Mouse (Mus musculus) granulocyte monocyte progenitor cell, adult 5-6 weeks (primary cell): ENCODE measurements around the gene Aimp2. TPM values are rescaled to one million over a fixed set of nuclear protein-coding genes. Genes with fewer than 3 reads are reported as not detected.
A peak's percentile ranks its signal among the peaks of the same experiment; 100 is the strongest.

Source experiments
- ATAC-seq: replicated peaks from 2 replicates; pipeline ENCODE4 v1.8.0; 2016; ENCODE audit warnings: mild to moderate bottlenecking, moderate TSS enrichment, inconsistent platforms; ENCODE audit not compliant: poor library complexity, severe bottlenecking
- total RNA-seq, 2 experiments: library from RNA; stranded (forward) in 1 of 2; stranded (reverse) in 1 of 2; fragments of 200-712, 200-1000 nt in 1 of 2; fragments of >200 nt in 1 of 2; fragmentation: Nextera tagmentation in 1 of 2; gene quantifications; 2 replicates each; pipeline ENCODE4 v1.2.3; 2014 to 2017

Aimp2 gene
- total RNA-seq (2014; fragmentation: Nextera tagmentation): 30.0 and 72.5 TPM in 2 replicates
- 101 and 115 TPM in 2 replicates for total RNA-seq (2017)

DNA sequence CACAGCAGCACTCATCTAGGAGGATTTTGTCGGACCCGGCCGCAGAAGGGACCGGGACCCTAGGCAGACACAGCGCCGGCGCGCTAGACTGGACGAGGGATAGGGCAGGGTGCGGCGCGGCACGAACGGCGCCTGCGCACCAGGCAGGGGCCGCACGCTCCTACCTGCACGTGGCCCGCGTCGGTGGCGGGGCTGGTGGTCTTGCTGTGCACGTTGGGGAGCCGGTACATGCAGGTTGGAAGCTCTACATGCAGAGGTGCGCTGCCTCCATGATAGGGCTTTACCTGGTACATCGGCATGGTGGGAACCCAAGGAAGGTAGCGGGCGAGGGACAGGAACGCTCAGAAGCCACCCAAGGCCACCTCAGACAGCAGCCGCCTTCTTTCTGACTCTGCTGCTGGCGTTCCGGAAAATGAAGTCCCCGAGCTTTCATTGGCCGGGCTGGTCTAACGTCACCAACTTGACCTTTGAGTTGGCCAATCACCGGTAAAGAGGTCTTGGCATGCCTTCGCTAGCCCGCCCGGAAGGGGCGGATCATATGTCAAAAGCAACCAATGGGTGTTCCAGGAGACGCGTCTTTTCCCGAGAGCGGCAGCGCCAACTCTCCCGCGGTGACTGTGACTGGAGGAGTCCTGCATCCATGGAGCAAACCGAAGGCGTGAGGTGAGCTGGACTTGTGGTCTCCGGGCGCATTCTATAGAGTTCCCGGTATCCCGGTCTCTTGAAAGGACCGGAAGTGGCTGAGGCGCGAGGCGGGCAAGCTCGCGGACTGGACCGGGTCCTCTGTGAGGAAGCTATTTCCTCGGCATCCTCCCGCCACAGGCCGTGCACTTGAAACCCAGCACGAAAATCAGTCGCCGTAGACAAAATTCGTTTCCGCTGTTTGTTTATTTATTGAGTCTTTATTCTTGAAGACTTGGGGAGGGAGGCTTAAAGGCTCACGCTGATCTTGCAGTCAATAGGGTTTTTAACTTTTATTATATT is at the start of gene Aimp2, which contains the start of gene Pms2:
TSS of gene Aimp2 (minus strand) at position 431 of the 984 bp plus-strand sequence.
TSS of gene Pms2 (plus strand) at position 548 of the 984 bp plus-strand sequence.
- ATAC-seq: peak; percentile 95

DNA sequence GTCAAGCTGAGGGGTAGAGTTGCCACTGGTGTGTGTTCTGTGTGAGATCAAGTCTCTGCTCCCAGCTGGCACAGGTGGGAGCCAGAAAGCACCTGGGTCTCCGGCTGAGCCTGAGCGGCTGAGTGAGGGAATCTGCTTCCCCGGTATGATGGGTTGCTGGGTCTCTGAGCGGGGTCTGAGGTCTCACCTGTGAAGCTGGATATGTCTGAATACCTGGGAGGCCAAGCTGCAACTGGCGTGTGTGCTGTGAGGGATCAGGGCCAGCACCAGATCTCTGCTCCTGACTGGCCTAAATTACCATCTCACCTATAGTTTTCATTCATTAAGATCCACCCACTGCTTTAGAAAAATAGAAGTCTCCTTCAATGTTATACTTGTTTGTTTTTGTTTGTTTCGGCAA is 47.5 kb upstream of the Aimp2 start:
- no peak for ATAC-seq

DNA sequence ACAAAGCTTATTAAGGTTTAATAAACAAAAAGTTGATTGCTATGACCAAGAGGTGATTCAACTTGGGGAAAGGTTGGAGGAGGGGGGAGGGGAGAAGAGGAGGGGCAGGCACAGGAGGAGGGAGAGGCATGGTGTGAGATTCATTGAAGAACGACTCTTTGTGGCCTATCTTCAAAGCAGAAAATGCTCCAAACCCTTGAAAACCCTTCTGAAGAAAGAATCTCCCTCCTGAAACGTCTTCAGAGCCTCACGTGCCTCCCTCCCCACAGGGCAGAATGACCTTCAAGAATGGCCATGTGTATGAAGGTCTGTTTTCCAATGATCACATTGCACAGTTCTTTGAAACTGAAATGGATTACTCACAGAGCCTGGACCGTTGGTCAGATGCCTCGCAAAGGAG is 40.4 kb upstream of the Aimp2 start:
- ATAC-seq: no peak

DNA sequence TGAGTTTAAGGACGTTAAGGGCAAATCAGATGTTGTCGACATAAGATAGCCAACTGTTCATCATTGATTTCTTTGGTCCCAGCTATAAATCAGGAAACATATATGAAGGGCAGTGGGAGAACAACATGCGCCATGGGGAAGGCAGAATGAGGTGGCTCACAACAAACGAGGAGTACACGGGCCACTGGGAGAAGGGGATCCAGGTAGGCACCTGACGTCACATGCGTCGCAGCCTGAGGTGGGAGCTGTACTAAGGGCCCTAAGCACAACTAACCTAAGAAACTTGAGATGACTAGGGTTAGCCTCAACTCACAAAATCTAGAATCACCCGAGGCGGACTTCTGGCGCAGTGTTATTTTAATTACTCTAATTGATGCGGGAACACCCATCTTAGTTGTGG is 38.7 kb upstream of the Aimp2 start:
- ATAC-seq: no peak

DNA sequence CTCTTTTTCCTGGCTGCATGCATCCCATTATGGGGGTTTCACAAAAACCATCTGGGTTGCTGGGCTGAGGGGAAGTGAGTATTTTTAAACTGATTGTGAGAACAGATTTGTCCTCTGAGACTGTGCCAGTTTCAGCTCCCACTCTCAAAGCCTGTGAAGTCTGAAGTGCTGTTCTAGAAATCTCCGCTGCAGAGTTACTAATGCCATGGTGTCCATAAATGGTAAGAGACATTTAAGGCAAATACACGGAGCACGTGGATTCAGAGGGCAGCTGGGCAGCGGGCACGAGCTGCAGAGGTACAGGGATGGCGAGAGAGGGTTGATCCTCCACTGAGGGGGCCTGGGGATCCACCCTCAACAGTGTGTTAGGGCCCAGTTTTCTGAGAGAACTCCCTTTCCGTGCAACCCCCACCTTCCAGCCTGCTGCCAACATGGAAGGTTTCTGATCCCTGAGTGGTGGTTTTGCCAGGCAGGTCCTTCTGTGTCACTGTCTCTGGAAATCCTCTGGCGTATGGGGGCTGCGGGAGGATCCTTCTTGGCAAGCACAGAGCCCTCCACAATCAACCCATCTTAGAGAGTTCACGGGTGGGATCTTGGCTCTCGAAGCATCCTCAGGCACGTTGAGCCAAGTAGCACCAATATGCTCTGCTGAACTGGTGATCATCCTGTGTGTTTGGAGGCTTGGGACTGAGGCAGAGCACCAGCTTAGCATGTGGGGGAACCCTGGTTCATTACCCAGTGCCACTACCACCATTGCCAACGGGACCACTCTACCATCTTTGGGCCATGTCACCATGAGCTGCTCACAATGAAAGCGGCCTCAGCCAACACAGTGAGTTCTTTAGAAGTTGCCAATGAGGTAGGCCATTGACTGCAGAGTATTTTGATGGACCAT is 33.8 kb upstream of the Aimp2 start:
- no peak for ATAC-seq

DNA sequence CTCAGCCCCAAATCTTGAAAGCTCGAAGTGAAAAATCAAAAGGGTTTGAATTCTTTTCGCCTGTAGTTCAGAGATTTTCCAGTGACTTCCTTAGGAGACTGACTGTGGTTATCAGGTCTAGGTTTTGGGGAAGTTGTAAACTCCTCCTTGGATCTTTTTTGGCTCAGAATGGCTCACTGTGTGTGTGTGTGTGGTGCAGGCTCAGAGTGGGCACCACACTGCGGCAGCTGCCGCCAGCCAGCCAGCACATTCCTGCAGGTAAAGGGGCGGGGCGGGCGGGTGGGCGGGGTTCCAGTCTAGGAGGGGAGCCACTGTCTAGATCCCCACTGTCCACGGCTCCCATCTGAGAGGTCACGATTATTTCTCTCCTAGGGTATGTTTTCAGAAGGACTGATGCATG is 31.9 kb upstream of the Aimp2 start:
- ATAC-seq: peak; percentile 67

DNA sequence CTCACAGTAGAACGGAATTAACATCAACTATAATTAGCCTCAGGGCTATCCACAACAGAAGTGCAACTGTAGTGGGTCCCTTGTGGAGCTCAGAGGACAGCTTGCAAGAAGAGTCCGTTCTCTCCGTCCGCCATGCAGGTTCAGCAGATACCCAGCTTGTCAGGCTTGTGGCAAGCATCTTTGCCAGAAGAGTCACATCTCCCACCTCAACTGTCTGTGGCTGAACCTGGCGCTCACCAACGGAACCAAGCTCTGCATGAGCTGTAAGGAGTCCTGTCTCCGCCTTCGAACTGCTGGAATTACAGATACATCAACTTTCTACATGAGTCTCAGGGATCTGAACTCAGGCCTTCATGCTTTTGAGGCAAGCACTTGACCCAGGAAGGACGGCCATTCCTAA is 26.5 kb upstream of the Aimp2 start:
- no peak for ATAC-seq

DNA sequence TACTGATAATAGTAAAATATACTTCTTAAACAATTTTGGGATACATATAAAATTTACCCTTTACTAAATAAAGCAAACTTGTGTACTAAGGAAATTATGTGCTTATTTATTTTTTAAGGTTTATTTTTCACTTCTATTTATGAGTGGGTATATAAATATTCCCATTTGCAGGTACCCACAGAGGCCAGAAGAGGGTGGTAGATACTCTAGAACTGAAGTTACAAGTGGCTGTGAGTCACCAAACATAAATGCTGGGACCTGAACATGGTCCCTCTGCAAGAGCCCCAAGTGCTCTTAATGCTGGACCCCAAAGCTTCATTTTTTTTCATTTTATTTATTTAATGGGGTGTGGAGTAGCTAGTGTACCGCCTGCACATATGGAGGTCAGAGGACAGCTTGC is 24.2 kb upstream of the Aimp2 start:
- ATAC-seq: no peak

DNA sequence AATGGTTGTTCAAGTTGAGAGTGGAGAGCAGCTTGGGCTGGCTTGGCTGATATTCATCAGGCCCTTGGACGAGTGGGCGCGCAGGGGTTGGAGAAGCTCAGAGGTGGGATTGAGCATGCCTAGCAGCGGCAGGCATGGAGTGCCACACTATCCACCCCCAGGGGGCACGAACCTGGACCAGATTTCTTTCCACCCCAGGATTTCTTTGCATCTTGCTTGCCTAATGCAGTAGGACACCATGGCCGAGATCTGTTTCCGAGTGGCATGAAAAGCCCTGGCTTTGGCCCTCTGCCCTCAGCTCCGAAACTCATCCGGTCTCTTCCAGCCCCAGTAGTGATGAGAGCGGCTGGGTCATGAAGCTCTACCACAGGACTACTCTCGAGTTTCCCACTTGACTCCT is 23.8 kb upstream of the Aimp2 start:
- no peak for ATAC-seq

DNA sequence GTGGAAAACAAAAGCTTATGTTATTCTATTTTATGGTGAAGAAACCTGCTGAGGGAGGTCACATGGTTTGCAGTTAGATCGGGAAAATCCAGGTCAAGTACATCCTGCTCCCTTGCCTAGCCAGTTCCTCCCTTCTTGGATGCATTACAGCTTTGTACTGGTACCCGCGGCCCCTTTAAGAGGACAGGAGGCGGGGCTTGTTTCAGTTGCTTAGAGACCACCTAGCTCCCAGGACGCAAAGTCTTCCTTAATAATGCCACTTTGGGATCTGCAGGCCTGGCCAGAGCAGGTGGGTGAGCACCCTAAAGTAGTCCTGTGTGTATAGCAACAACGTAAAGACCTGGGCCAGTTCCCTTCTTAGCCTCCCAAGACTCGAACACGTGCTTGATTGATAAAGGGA is 23.2 kb upstream of the Aimp2 start, which contains the start of gene Rsph10b:
TSS of gene Rsph10b (plus strand) at position 205 of the 400 bp plus-strand sequence.
- no peak for ATAC-seq

DNA sequence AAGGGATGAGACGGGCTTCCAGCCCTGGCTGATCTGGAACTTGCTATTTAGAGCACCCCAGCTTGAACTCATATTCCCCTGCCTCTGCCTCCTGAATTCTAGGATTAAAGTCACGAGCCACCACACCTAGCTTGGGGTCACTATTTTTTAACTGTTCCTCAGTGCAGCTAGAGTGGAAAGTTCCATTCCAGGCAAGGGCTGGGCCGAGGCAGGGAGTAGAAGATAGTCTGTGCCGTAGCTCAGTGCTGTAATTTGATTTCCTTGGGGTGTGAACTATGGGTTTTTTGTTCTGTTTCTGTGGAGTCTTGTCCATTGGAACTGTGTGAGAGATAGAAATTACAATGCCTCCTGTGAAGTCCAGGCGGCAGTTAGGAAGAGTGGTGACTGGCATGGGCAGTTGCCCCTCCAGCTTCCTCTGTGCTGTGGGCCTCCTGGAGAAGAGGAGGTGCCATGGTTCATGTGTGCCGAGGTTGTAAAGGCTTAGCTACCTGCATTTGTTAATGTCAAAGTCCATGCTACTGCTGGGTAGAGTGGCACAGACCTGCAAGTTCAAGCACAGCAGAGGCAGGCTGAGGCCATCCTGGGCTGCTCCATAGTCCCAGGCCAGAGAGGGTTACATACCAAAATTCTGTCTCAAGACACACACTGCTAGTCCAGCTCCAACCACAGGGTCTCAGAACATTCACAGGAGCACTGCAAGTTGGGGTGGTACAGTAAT is 22.4 kb upstream of the Aimp2 start:
- ATAC-seq: no peak

DNA sequence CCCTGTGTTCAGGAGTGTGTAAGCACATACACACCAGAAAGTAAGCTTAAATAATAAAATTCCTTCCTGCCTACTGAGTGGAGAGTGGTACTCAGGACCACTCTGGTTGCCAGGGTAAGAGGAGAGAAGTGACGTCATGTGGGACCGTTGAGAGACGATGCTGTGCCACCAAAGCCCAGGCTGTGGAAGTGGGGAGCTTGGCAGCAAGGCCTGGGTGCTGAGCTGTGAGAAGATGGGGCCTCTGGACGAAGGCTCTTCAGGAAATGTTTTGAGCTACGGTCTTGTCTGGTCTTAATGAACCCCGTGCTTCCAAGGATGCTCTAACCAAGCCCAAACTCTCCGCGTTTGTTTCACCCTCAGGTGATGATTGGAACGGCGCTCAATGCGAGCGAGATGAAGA is 21.0 kb upstream of the Aimp2 start:
- ATAC-seq: no peak

DNA sequence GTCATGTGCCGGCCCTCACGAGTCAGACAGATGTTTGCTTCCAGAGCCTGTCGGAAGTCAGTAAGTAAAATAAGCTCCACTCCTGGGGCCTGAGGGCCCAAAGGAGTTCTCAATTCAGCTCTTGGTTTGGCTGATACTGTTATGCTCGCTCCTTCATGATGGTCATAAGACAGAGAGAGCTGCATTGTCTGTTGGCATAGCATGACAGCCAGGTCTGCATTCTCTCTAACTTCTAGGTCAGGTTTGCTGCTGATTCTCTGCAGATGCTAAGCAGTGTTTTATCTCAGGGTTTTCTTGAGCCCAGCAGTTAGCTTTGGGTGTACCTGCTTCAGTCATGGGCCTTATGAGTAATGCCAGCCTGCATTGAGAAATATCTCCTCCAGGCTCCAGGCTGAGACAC is 19.6 kb upstream of the Aimp2 start:
- no peak for ATAC-seq

DNA sequence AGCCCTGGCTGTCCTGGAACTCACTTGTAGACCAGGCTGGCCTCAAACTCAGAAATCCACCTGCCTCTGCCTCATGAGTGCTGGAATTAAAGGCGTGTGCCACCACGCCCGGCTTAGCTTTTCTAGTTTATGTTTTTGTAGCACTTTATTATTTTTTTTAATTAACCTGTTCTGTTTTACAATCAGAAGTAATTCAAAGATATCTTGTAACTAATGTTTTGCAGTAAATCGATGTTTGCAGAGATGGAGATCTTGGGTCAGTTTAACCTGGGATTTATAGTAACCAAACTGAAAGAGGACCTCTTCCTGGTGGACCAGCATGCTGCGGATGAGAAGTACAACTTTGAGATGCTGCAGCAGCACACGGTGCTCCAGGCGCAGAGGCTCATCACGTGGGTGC is 18.2 kb upstream of the Aimp2 start, which contains the start of gene Gm42421:
TSS of gene Gm42421 (plus strand) at position 301 of the 400 bp plus-strand sequence.
- ATAC-seq: no peak

DNA sequence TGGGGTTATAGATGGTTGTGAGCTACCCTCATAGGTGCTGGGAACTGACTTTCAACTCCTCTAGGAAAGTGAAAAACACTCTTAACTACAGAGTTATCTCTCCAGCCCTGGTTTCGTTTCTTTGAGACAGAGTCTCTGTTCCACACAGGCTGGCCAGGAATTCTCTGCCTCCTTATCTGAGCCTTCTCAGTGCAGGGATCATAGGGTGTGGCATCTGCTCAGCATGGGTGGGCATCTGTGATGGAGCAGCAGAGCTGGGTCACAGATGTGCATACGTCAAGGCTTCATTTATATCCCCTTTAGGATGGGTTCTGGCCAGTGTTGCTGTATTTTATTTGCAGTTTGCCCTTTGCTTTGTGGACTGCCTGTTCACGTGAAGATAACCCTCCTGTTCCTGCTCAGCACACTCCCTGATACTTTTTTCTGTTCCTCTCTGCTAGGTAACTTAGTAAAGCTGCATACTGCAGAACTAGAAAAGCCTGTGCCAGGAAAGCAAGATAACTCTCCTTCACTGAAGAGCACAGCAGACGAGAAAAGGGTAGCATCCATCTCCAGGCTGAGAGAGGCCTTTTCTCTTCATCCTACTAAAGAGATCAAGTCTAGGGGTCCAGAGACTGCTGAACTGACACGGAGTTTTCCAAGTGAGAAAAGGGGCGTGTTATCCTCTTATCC is 15.3 kb upstream of the Aimp2 start:
- no peak for ATAC-seq

DNA sequence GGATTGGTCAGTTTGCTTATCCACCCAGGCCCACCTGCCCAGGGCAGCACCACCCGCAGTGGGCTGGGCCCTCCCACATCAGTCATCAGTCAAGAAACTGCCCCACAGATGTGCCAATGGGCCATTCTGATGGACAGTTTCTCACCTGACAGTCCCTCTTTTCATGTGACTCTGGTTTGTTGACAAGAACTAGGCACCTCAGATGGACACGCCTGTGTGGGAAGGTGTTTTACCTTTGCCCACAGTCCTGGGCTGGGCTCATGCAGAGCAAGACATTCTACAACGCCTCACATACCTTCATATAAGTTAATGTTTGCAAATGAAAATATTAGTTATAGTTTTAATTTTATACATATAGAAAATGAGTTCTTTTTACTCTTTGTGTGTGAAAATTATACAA is 8.5 kb upstream of the Aimp2 start:
- no peak for ATAC-seq

DNA sequence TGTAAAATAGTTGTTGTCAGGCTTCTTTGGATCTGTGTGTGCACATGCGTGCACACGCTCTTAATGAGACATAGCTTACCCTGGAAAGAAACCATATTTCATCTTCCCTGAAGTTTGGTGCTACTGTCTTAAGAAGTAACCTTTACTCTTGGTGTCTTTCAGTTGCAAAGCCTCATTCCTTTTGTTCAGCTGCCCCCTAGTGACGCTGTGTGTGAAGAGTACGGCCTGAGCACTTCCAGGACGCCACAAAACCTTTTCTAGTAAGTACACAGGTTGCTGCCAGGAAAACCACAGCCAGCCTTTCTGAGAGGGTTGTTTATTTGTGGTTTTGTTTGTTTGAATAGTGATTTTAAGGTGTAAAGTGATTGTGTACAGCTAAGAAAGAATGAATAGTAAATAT is 7.8 kb upstream of the Aimp2 start:
- ATAC-seq: 0 out of 2 replicates have a peak, but pooled peaks have one; percentile 22

DNA sequence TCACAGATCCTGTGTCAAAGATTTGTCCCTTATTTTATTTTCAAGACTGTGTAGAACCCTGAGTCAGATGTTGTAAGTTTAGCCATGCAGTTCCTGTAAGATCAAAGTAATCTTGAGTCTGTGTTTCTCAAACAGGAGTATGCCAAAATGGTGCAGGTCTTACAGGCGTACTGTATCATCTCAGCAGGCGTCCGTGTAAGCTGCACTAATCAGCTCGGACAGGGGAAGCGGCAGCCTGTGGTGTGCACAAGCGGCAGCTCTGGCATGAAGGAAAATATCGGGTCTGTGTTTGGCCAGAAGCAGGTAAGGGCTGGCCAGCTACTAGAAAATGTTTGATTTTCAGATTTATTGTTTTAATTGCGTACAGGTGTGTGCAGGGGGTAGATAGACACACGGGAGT is 6.6 kb upstream of the Aimp2 start:
- ATAC-seq: no peak

DNA sequence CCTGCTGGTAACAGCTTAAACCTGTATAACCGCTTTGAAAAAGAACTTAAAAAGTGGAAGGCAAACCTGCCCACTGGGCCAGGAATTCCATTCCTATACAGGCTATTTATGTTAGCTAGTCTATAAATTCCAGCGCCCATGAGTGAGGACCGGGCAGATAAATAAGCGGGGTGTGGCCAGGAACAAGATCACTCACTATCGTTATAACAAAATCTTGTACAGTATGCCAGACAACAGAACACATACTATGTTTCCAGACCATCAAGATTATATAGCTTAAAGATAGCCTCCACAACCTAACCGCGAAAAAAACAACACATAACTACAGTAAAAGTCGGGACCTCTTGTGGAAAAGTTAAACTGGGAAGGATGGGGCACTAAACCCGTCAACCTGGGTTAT is 721 bp downstream of the Aimp2 start:
- no peak for ATAC-seq

DNA sequence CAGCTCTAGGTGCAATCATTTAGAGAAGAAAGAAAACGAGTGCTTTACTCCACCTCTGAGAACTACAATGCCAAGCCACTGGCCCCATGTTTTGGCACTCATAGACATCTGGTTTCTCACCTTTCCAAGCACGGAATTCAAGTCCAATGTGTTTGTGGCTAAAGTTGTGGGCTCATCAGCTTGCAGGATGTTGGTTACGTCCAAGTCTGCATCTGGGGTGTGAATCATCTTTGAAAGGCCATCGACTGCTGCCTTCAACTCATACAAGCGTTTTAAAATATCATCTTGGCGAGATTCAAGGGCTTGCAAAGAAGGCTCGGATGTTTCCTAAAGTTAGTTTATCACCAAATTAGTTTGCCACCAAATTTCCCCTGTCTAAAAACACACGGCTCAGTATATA is 3.2 kb downstream of the Aimp2 start:
- ATAC-seq: no peak
